7 mouse cellular contexts compared by ENCODE assay signal in genomic region chr12:80789849-80790694, GRCm38 (mm10). TPM values are rescaled to one million over a fixed set of nuclear protein-coding genes. Genes with fewer than 3 reads are reported as not detected.
DNase-seq lines count a peak whose midpoint lies in the region; ATAC-seq lines count a peak whose summit lies in the region.

TSS of gene Susd6 (plus strand) at chr12:80790510.

- no peaks in the 10 kb centered on the region for H3K27me3 ChIP-seq in intestine, embryonic 15.5 days (replicated peaks)
- H3K27me3 ChIP-seq in midbrain, embryonic 10.5 days (ENCODE audit: low read depth, poor library complexity, severe bottlenecking) = no peaks in the 10 kb centered on the region

- intact Hi-C loops in gastrocnemius, postnatal 36 days (cut with DNase I) = loop anchor here (5.0 kb wide), 1 partner anchor 37 kb away; no protein-coding TSS in a partner anchor
- intact Hi-C loops in left cerebral cortex, postnatal 25 days (cut with DNase I) = loop anchor here (2.0 kb wide), 1 partner anchor 29 kb away; no protein-coding TSS in a partner anchor

- H3K4me2 ChIP-seq in intestine, embryonic 15.5 days (replicated peaks) = peak within 1 kb of the TSS; percentile 68

- peaks cover 11% of the 10 kb centered on the region for H3K4me1 ChIP-seq in intestine, embryonic 15.5 days (replicated peaks)
- peaks cover 28% of the 10 kb centered on the region for H3K4me1 ChIP-seq in midbrain, embryonic 10.5 days

- peak within 1 kb of the TSS; percentile 97 for H3K4me3 ChIP-seq in intestine, embryonic 15.5 days (replicated peaks)
- peak within 1 kb of the TSS; percentile 97 for H3K4me3 ChIP-seq in midbrain, embryonic 10.5 days

- peak within 1 kb of the TSS; percentile 91 for H3K9ac ChIP-seq in intestine, embryonic 15.5 days

- ATAC-seq in intestine, embryonic 15.5 days = peak; percentile 98

- H3K27ac ChIP-seq in intestine, embryonic 15.5 days = peak within 1 kb of the TSS; percentile 94
- peak within 1 kb of the TSS; percentile 97 for H3K27ac ChIP-seq in midbrain, embryonic 10.5 days (replicated peaks)

- DNase-seq in adrenal gland, adult 18-20 months (ENCODE audit: low spot score in 2 of 2) = peak; percentile 98 to 99
- peak; percentile 100 for DNase-seq in embryo, embryonic 11 days
- DNase-seq in gastrocnemius, postnatal 36 days = peak; percentile 96 to 99
- peak; percentile 98 to 99 for DNase-seq in left cerebral cortex, postnatal 25 days (ENCODE audit: low spot score in 2 of 2)
- peak; percentile 98 for DNase-seq in midbrain, embryonic 10.5 days (ENCODE audit: low spot score)
- DNase-seq in right cerebral cortex, postnatal 4 days = peak; percentile 99

- H3K36me3 ChIP-seq in intestine, embryonic 15.5 days = no peaks in the 10 kb centered on the region
- H3K36me3 ChIP-seq in midbrain, embryonic 10.5 days = peaks cover 16% of the 10 kb centered on the region

- 3% methylated on average over 54 of the region's 56 CpGs for WGBS in intestine, embryonic 15.5 days
- 3% methylated on average over 56 of the region's 56 CpGs for WGBS in midbrain, embryonic 10.5 days

- no peaks in the 10 kb centered on the region for H3K9me3 ChIP-seq in intestine, embryonic 15.5 days
- H3K9me3 ChIP-seq in midbrain, embryonic 10.5 days (replicated peaks) = no peaks in the 10 kb centered on the region

RNA-seq across cellular contexts. Expression of gene Susd6, which starts in this region (rescaled TPM):
- 10 to 100 TPM; 48.2 to 56.2 TPM for total RNA-seq in adrenal gland, adult 18-20 months (2021)
- total RNA-seq in gastrocnemius, postnatal 36 days (2021) = 10 to 100 TPM; 29.6 to 30.3 TPM
- polyA plus RNA-seq in intestine, embryonic 15.5 days (2015; fragmentation: Nextera tagmentation; extraction: Ambion mirVana) = 16.9 and 18.7 TPM in 2 replicates
- total RNA-seq in left cerebral cortex, postnatal 25 days (2021) = 10 to 100 TPM; 32.1 to 32.9 TPM
- 13.9 and 16.6 TPM in 2 replicates for polyA plus RNA-seq in midbrain, embryonic 10.5 days (2016; fragmentation: Nextera tagmentation; extraction: Ambion mirVana)

Comparison
In these comparisons a context has a peak if more than half of its experiments do, and no peak if none do; other contexts are left out.
1. Peak in every context shown above with its lines: DNase-seq, ATAC-seq, H3K4me3 ChIP-seq and H3K27ac ChIP-seq.